Mouse (Mus musculus) embryonic facial prominence, embryonic 10.5 days (tissue): Measurements from ENCODE around the gene Cenpt. TPM values are rescaled to one million over a fixed set of nuclear protein-coding genes. Genes with fewer than 3 reads are reported as not detected.

Experiments
- DNase-seq: peaks from one replicate; pipeline ENCODE4 v3.0.0-alpha.2; 2017; ENCODE audit warnings: low spot score
- H3K27ac ChIP-seq: fragments of 300-500 bp; sonication (generic); replicated peaks from 2 replicates; pipeline ENCODE4 v1.5.1; 2016; ENCODE audit warnings: mild to moderate bottlenecking
- H3K27me3 ChIP-seq: fragments of 300-500 bp; sonication (generic); replicated peaks from 2 replicates; pipeline ENCODE4 v1.6.1; 2016; ENCODE audit warnings: low read depth, mild to moderate bottlenecking; ENCODE audit not compliant: poor library complexity, severe bottlenecking
- H3K36me3 ChIP-seq: fragments of 300-500 bp; sonication (generic); replicated peaks from 2 replicates; pipeline ENCODE4 v1.6.1; 2016; ENCODE audit warnings: mild to moderate bottlenecking, moderate library complexity
- H3K4me1 ChIP-seq: fragments of 300-500 bp; sonication (generic); 2 replicates; pipeline ENCODE4 v1.6.1; 2016
- H3K4me3 ChIP-seq: fragments of 300-500 bp; sonication (generic); 2 replicates; pipeline ENCODE4 v1.5.1; 2016; ENCODE audit warnings: mild to moderate bottlenecking, moderate library complexity
- H3K9me3 ChIP-seq: fragments of 300-500 bp; sonication (generic); 2 replicates; pipeline ENCODE4 v1.6.1; 2016; ENCODE audit warnings: mild to moderate bottlenecking
- WGBS: fragments of 180-500 bp; shearing (Covaris S2); methylation state at CpG from one replicate; pipeline ENCODE4 v1.1.7; 2016; 5-methylcytosine and 5-hydroxymethylcytosine counted together
- polyA plus RNA-seq: library from polyadenylated mRNA; unstranded; fragments of >200 nt; fragmentation: Nextera tagmentation; extraction: Ambion mirVana; gene quantifications from 2 replicates; pipeline ENCODE4 v1.2.1, GENCODE M21; 2016

Cenpt gene
- polyA plus RNA-seq, 1 experiment from 2014 or later = 51.2 TPM

DNA sequence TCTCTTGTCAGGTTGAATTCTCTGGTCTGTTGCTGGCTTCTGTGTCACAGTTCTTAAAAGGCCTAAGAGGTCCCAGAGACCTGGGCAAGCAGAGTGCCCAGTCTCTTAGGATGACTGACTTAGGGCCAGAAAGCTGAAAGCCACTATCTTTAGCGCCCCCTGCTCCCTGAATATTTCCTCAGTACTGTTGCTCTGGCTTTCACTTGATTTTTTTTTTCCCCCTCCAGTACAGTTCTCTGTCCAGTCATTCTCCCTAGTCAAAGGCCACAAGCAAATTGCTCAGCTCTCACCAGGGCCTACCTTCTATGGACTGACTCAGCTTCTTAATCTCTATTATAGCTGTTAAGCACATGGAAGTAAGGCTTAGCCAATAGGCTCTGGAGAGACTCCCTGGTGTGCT lies 8.9 kb upstream of the Cenpt start:
- 3% methylated on average over 1 of the region's 1 CpGs for WGBS
- DNase-seq = peak; percentile 15
- peak overlapping the region; percentile 99 for H3K4me3 ChIP-seq
- H3K36me3 ChIP-seq = peaks cover 66% of the 10 kb centered on the region
- H3K27ac ChIP-seq = peak overlapping the region; percentile 99; the same call in 1 of the 2 replicates
- peaks cover 55% of the 10 kb centered on the region for H3K4me1 ChIP-seq
- no peaks in the 10 kb centered on the region for H3K9me3 ChIP-seq
- H3K27me3 ChIP-seq = no peaks in the 10 kb centered on the region

GRCm38 (mm10) chr8:105860143-105860981 lies 7.3 kb upstream of the Cenpt start, which contains the start of gene Nutf2:
Nutf2 (plus strand) TSS chr8:105860580.
- peak within 1 kb of the TSS; percentile 99 for H3K4me3 ChIP-seq
- H3K36me3 ChIP-seq = peaks cover 51% of the 10 kb centered on the region
- H3K9me3 ChIP-seq = no peaks in the 10 kb centered on the region
- under 1% methylated on average over 59 of the region's 59 CpGs for WGBS
- no peaks in the 10 kb centered on the region for H3K27me3 ChIP-seq
- peak within 1 kb of the TSS; percentile 99 for H3K27ac ChIP-seq
- DNase-seq = peak; percentile 98
- H3K4me1 ChIP-seq = peaks cover 71% of the 10 kb centered on the region

DNA sequence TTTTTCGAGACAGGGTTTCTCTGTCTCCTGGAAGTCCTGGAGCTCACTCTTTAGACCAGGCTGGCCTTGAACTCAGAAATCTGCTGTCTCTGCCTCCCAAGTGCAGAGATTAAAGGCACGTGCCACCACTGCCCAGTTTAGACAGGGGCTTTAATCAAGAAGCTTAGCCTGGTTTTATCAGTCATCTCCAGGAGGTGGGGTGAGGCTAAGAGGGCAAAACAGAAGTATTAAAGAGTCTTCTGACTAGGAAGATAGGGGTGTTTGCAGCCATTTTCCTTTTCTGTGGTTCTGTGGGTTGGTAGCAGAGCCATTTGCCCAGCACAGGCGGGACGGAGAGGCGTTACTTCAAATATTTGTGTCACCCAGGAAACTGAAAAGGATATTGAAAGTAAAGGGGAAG lies 6.2 kb upstream of the Cenpt start:
- H3K4me3 ChIP-seq = peak overlapping the region; percentile 99; the same call in 1 of the 2 replicates
- H3K36me3 ChIP-seq = peaks cover 42% of the 10 kb centered on the region
- WGBS = 83% methylated on average over 5 of the region's 5 CpGs
- DNase-seq = no peak
- H3K27me3 ChIP-seq = no peaks in the 10 kb centered on the region
- peaks cover 76% of the 10 kb centered on the region for H3K4me1 ChIP-seq
- peak overlapping the region; percentile 99 for H3K27ac ChIP-seq
- H3K9me3 ChIP-seq = no peaks in the 10 kb centered on the region

DNA sequence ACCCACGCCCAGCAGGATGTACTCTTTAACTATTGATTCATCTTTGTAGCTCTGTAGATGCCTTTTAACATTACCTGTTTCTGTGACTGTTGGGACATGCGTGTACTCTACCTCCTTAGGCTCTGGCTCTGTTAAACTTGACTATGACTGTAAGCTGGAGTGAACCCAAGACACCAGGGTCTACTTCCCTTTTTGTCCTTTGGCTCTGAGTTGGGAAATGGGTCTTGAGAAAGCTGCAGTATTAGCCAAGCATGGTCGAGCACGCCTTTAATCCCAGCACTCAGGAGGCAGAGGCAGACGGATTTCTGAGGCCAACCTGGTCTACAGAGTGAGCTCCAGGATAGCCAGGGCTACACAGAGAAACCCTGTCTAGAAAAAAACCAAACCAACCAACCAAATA lies 5.4 kb upstream of the Cenpt start:
- peaks cover 34% of the 10 kb centered on the region for H3K36me3 ChIP-seq
- peaks cover 68% of the 10 kb centered on the region for H3K4me1 ChIP-seq
- H3K27me3 ChIP-seq = no peaks in the 10 kb centered on the region
- H3K27ac ChIP-seq = no peak overlapping the region
- peak overlapping the region; percentile 29; the same call in 1 of the 2 replicates for H3K4me3 ChIP-seq
- 89% methylated on average over 5 of the region's 5 CpGs for WGBS
- no peak for DNase-seq
- H3K9me3 ChIP-seq = no peaks in the 10 kb centered on the region

- Histone ChIP-seq H3K36me3 (peaks cover 20% of the 10 kb centered on the region), H3K27me3 (no peaks in the 10 kb centered on the region), H3K9me3 (no peaks in the 10 kb centered on the region), H3K4me3 (peak overlapping the region; percentile 84), H3K4me1 (peaks cover 53% of the 10 kb centered on the region), H3K27ac (peak overlapping the region; percentile 95)
- no peak for DNase-seq
- 30% methylated on average over 15 of the region's 15 CpGs for WGBS
Observed at GRCm38 (mm10) chr8:105856168-105856835, 3.2 kb upstream of the Cenpt start.

- Histone ChIP-seq H3K27ac (peak overlapping the region; percentile 95), H3K4me3 (peak overlapping the region; percentile 84), H3K9me3 (no peaks in the 10 kb centered on the region), H3K36me3 (peaks cover 20% of the 10 kb centered on the region), H3K4me1 (peaks cover 59% of the 10 kb centered on the region), H3K27me3 (no peaks in the 10 kb centered on the region)
- WGBS = under 1% methylated on average over 71 of the region's 71 CpGs
- DNase-seq = peak; percentile 69
Observed at GRCm38 (mm10) chr8:105855248-105856167, 2.4 kb upstream of the Cenpt start.

DNA sequence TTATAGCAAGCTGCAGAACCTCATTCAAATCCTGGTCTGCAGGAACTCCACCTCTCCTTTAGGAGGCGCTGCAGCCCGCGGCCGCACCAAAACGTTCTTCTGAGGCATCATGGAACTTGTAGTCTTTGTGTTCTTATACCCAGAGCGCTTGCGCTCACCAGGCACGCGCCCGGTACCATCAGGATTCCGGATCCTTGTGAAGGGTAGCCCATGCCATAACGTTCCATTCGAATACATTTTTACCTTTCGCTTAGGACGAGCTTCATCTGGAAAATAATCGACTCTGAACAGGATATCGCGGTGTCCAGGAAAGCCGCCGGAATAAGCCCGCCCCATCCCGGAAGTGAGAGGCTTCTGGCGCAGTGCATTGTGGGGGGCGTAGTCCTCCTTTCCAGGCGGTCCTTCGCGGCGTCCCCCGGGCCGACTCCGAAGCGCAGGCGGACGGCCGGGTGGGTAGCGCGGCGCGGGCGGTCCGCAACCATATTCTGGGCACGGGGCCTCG lies 1.7 kb upstream of the Cenpt start, which contains the start of gene Thap11:
Gene Thap11, plus strand, starts transcription at position 418 of the 502 bp plus-strand sequence.
- no peaks in the 10 kb centered on the region for H3K27me3 ChIP-seq
- DNase-seq = peak; percentile 95
- peaks cover 57% of the 10 kb centered on the region for H3K4me1 ChIP-seq
- peak within 1 kb of the TSS; percentile 84 for H3K4me3 ChIP-seq
- peak within 1 kb of the TSS; percentile 95 for H3K27ac ChIP-seq
- WGBS = under 1% methylated on average over 43 of the region's 43 CpGs
- H3K9me3 ChIP-seq = no peaks in the 10 kb centered on the region
- H3K36me3 ChIP-seq = peaks cover 22% of the 10 kb centered on the region

DNA sequence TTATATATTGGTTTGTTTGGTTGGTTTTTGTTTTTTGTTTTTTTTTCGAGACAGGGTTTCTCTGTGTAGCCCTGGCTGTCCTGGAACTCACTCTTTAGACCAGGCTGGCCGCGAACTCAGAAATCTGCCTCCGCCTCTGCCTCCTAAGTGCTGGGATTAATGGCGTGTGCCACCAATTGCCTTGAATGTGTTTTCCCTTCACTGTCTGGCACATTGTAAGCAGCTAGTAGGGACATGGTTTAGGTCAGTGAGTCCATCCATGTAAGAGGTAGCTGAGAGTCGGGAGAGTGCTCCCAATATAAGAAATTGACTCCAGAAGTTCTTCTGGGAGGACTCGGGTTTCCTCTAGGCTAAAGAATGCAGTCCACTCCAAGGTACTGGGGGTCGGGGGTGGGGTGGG lies 1.2 kb upstream of the Cenpt start:
- DNase-seq = no peak
- Histone ChIP-seq H3K9me3 (no peaks in the 10 kb centered on the region), H3K27me3 (no peaks in the 10 kb centered on the region), H3K4me3 (peak overlapping the region; percentile 84), H3K27ac (peak overlapping the region; percentile 95), H3K36me3 (peaks cover 26% of the 10 kb centered on the region), H3K4me1 (peaks cover 53% of the 10 kb centered on the region)
- WGBS = 27% methylated on average over 8 of the region's 8 CpGs

GRCm38 (mm10) chr8:105852146-105852729 lies 840 bp downstream of the Cenpt start:
- WGBS = 82% methylated on average over 12 of the region's 12 CpGs
- peak overlapping the region; percentile 37; the same call in 1 of the 2 replicates for H3K27ac ChIP-seq
- peaks cover 30% of the 10 kb centered on the region for H3K36me3 ChIP-seq

GRCm38 (mm10) chr8:105851651-105852143 lies 1.4 kb downstream of the Cenpt start:
- H3K27me3 ChIP-seq = no peaks in the 10 kb centered on the region
- peak overlapping the region; percentile 88 for H3K27ac ChIP-seq
- under 1% methylated on average over 34 of the region's 34 CpGs for WGBS
- H3K9me3 ChIP-seq = no peaks in the 10 kb centered on the region
- peak overlapping the region; percentile 83 for H3K4me3 ChIP-seq
- DNase-seq = peak; percentile 94
- peaks cover 33% of the 10 kb centered on the region for H3K36me3 ChIP-seq
- peaks cover 32% of the 10 kb centered on the region for H3K4me1 ChIP-seq

More at GRCm38 (mm10) chr8:105852146-105852729, 840 bp downstream of the Cenpt start:
- peaks cover 37% of the 10 kb centered on the region for H3K4me1 ChIP-seq
- H3K4me3 ChIP-seq = peak overlapping the region; percentile 83
- H3K9me3 ChIP-seq = no peaks in the 10 kb centered on the region
- H3K27me3 ChIP-seq = no peaks in the 10 kb centered on the region
- DNase-seq = peak; percentile 10

DNA sequence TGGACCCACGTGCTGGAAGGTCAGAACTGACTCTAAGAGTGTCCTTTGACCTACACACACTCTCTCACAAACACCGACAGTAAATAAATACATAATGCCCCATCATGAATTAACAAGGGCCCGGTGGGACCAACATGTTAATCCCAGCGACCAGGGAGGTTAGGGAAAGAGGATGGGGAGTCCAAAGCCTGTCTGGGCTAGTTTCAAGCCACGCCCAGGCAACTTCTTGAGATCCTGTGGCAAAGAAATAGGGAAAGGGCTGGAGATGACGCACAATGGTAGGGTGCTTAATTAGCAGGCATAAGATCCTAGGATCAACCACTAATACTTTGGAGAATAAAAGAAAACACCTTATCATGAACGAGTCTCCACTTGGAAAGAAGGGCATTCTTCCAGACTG lies 2.5 kb downstream of the Cenpt start:
- no peak for DNase-seq
- H3K4me3 ChIP-seq = peak overlapping the region; percentile 83
- H3K36me3 ChIP-seq = peaks cover 44% of the 10 kb centered on the region
- H3K27ac ChIP-seq = no peak overlapping the region
- peaks cover 21% of the 10 kb centered on the region for H3K4me1 ChIP-seq
- 80% methylated on average over 7 of the region's 7 CpGs for whole genome bisulfite sequencing
- no peaks in the 10 kb centered on the region for H3K9me3 ChIP-seq
- H3K27me3 ChIP-seq = no peaks in the 10 kb centered on the region
